Mouse (Mus musculus): ENCODE results near the gene Ube2v1. TPM values are rescaled to one million over a fixed set of nuclear protein-coding genes. Genes with fewer than 3 reads are reported as not detected.

The Ube2v1 gene
- polyA plus RNA-seq, 1 experiment from 2014 or later = 289 TPM

- Histone ChIP-seq H3K4me1 (peaks cover 3% of the 10 kb centered on the region; the same call in 1 of the 2 replicates), H3K4me3 (no peak overlapping the region), H3K27me3 (no peaks in the 10 kb centered on the region), H3K9me3 (no peaks in the 10 kb centered on the region), H3K27ac (no peak overlapping the region), H3K9ac (no peak overlapping the region), H3K36me3 (peaks cover 77% of the 10 kb centered on the region), H3K4me2 (no peak overlapping the region)
- ATAC-seq (ENCODE audit: insufficient number of reproducible peaks, low FRiP score, low TSS enrichment, low read depth) = no peak
- 88% methylated on average over 14 of the region's 14 CpGs for WGBS
Observed at GRCm38 (mm10) chr2:167612122-167612521, 19.8 kb downstream of the Ube2v1 start.

GRCm38 (mm10) chr2:167611287-167611686 lies 20.6 kb downstream of the Ube2v1 start:
- ATAC-seq (ENCODE audit: insufficient number of reproducible peaks, low FRiP score, low TSS enrichment, low read depth) = no peak
- peaks cover 6% of the 10 kb centered on the region; the same call in 1 of the 2 replicates for H3K4me1 ChIP-seq
- H3K4me2 ChIP-seq = no peak overlapping the region
- H3K27me3 ChIP-seq = no peaks in the 10 kb centered on the region
- 90% methylated on average over 10 of the region's 10 CpGs for WGBS
- no peak overlapping the region for H3K27ac ChIP-seq
- no peak overlapping the region for H3K4me3 ChIP-seq
- H3K36me3 ChIP-seq = peaks cover 76% of the 10 kb centered on the region
- no peak overlapping the region for H3K9ac ChIP-seq
- H3K9me3 ChIP-seq = no peaks in the 10 kb centered on the region

DNA sequence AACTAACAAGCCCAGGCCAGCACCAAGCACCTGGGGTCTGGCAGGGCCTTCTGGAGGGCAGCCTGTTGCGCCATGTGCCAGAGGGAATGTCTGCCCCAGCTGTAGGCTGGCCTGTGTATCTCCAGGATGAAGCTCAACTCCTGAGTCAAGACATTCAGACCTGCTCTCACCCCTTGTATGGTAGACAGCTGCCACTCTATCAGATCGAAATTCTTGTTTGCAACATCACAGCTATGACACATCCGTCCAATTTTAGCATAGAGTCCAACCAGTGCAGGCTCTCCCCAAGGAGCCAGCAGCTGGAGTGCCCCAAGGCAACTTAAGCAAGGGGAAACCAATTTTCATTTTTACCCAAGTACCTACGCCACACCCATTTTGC lies 25.2 kb downstream of the Ube2v1 start:
- H3K27ac ChIP-seq = peak overlapping the region; percentile 34; the same call in 1 of the 2 replicates
- no peak for ATAC-seq (ENCODE audit: insufficient number of reproducible peaks, low FRiP score, low TSS enrichment, low read depth)
- 68% methylated on average over 4 of the region's 4 CpGs for WGBS

GRCm38 (mm10) chr2:167605817-167606744 lies 25.8 kb downstream of the Ube2v1 start:
- ATAC-seq (ENCODE audit: insufficient number of reproducible peaks, low FRiP score, low TSS enrichment, low read depth) = no peak

More for the DNA sequence above, 25.2 kb downstream of the Ube2v1 start:
- H3K4me2 ChIP-seq = no peak overlapping the region
- H3K9ac ChIP-seq = no peak overlapping the region
- no peak overlapping the region for H3K4me3 ChIP-seq
- H3K27me3 ChIP-seq = 0 out of 2 replicates have a peak, but pooled peaks cover 3% of the 10 kb centered on the region
- H3K4me1 ChIP-seq = peaks cover 25% of the 10 kb centered on the region
- H3K36me3 ChIP-seq = peaks cover 40% of the 10 kb centered on the region
- no peaks in the 10 kb centered on the region for H3K9me3 ChIP-seq

GRCm38 (mm10) chr2:167605178-167605794 lies 26.6 kb downstream of the Ube2v1 start:
- 32% methylated on average over 11 of the region's 11 CpGs for WGBS
- 0 out of 2 replicates have a peak, but pooled peaks cover 3% of the 10 kb centered on the region for H3K27me3 ChIP-seq
- no peak overlapping the region for H3K4me2 ChIP-seq
- H3K27ac ChIP-seq = no peak overlapping the region
- H3K4me1 ChIP-seq = peaks cover 31% of the 10 kb centered on the region
- peak; percentile 46; the same call in 1 of the 2 replicates for ATAC-seq (ENCODE audit: insufficient number of reproducible peaks, low FRiP score, low TSS enrichment, low read depth)
- no peak overlapping the region for H3K9ac ChIP-seq
- no peaks in the 10 kb centered on the region for H3K9me3 ChIP-seq
- peaks cover 28% of the 10 kb centered on the region for H3K36me3 ChIP-seq
- H3K4me3 ChIP-seq = no peak overlapping the region

More at GRCm38 (mm10) chr2:167605817-167606744, 25.8 kb downstream of the Ube2v1 start:
- H3K4me2 ChIP-seq = no peak overlapping the region
- H3K27ac ChIP-seq = peak overlapping the region; percentile 34
- no peak overlapping the region for H3K4me3 ChIP-seq
- H3K9ac ChIP-seq = no peak overlapping the region
- 72% methylated on average over 17 of the region's 17 CpGs for WGBS
- H3K27me3 ChIP-seq = 0 out of 2 replicates have a peak, but pooled peaks cover 3% of the 10 kb centered on the region
- peaks cover 25% of the 10 kb centered on the region for H3K4me1 ChIP-seq
- peaks cover 35% of the 10 kb centered on the region for H3K36me3 ChIP-seq
- H3K9me3 ChIP-seq = no peaks in the 10 kb centered on the region

DNA sequence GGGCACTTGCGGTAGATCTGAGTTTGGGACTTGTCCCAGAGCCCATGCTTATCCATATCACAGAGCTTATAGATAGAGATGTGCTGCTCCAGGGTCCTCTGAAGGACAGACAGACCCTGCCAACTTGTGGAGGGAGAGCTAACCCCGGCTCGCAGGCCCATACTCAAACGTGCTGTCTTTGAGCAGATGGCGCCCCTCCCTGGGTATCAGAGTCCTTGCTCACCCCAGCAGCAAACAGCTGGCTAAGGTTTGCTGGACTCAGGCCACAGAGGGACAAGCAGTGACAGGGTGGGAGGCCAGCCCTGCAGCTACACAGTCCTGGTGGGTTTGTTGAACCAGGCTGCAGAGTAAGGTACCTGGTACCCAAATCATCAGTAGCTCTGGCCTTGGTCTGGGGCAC lies 28.9 kb downstream of the Ube2v1 start:
- H3K27me3 ChIP-seq = 0 out of 2 replicates have a peak, but pooled peaks cover 3% of the 10 kb centered on the region
- peaks cover 55% of the 10 kb centered on the region for H3K4me1 ChIP-seq
- H3K36me3 ChIP-seq = peaks cover 16% of the 10 kb centered on the region
- H3K27ac ChIP-seq = no peak overlapping the region
- no peak overlapping the region for H3K4me3 ChIP-seq
- 34% methylated on average over 5 of the region's 5 CpGs for WGBS
- ATAC-seq (ENCODE audit: insufficient number of reproducible peaks, low FRiP score, low TSS enrichment, low read depth) = no peak
- no peaks in the 10 kb centered on the region for H3K9me3 ChIP-seq
- no peak overlapping the region for H3K4me2 ChIP-seq
- no peak overlapping the region for H3K9ac ChIP-seq

DNA sequence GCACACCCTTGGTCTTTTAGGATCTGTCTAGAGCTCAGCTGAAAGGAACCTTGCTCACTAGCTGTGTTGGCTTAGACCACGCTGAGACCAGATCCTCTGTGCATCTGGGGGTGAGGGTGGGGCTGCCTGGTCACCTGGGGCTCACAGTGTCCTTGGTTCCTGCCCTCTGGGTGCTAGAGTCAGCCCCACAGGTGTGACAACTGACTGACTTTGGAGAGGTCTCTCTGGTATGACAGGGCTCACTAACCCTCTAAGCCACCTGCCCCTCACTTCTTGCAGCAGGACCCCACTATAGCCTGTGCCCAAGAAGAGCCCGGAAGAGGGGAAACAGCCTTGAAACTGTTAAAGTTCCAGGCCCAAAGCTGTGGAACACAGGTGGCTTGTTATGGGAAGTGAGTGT lies 29.5 kb downstream of the Ube2v1 start:
- H3K4me1 ChIP-seq = peaks cover 60% of the 10 kb centered on the region
- H3K27ac ChIP-seq = no peak overlapping the region
- ATAC-seq (ENCODE audit: insufficient number of reproducible peaks, low FRiP score, low TSS enrichment, low read depth) = no peak
- no peak overlapping the region for H3K4me3 ChIP-seq
- H3K36me3 ChIP-seq = peaks cover 13% of the 10 kb centered on the region
- WGBS = 67% methylated on average over 2 of the region's 2 CpGs
- no peak overlapping the region for H3K4me2 ChIP-seq
- H3K9ac ChIP-seq = no peak overlapping the region
- H3K27me3 ChIP-seq = 0 out of 2 replicates have a peak, but pooled peaks cover 3% of the 10 kb centered on the region
- no peaks in the 10 kb centered on the region for H3K9me3 ChIP-seq

DNA sequence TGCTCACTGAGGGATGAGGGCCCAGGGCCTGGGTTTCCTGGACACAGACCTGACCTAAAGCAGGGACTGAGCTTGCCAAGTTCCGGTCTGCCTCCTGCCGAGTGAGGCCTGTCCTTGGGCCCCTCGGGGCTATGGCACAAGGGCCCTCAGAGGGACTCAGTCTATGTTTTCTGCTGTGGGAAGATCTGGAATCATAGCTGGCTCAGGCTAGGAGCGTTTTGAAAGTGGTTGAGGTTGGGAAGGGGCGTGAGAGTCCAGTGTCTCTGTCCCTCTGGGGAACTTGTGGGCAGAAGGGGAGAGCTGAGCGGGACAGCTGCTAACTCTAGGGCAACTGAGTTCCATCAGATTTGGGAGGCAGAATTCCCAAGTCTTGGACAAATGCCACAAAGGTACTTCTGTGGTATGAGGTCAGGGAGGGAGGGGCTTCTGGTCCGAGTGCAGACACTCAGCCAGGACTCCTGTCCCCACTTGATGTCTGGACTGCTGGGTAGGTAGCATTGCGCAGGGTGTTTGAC lies 31.4 kb downstream of the Ube2v1 start:
- Histone ChIP-seq H3K9me3 (no peaks in the 10 kb centered on the region), H3K4me3 (no peak overlapping the region), H3K9ac (no peak overlapping the region), H3K4me2 (no peak overlapping the region), H3K36me3 (no peaks in the 10 kb centered on the region), H3K27me3 (0 out of 2 replicates have a peak, but pooled peaks cover 3% of the 10 kb centered on the region), H3K4me1 (peaks cover 72% of the 10 kb centered on the region), H3K27ac (no peak overlapping the region; the same call in 1 of the 2 replicates)
- WGBS = 65% methylated on average over 8 of the region's 8 CpGs
- no peak for ATAC-seq (ENCODE audit: insufficient number of reproducible peaks, low FRiP score, low TSS enrichment, low read depth)

- Histone ChIP-seq H3K4me2 (no peak overlapping the region), H3K9me3 (no peaks in the 10 kb centered on the region), H3K9ac (no peak overlapping the region), H3K27ac (no peak overlapping the region), H3K36me3 (no peaks in the 10 kb centered on the region), H3K27me3 (0 out of 2 replicates have a peak, but pooled peaks cover 3% of the 10 kb centered on the region), H3K4me1 (peaks cover 73% of the 10 kb centered on the region), H3K4me3 (no peak overlapping the region)
- ATAC-seq (ENCODE audit: insufficient number of reproducible peaks, low FRiP score, low TSS enrichment, low read depth) = no peak
- 70% methylated on average over 6 of the region's 6 CpGs for WGBS
Observed at GRCm38 (mm10) chr2:167599917-167600316, 32.0 kb downstream of the Ube2v1 start.

- Histone ChIP-seq H3K4me2 (no peak overlapping the region), H3K9ac (no peak overlapping the region), H3K4me1 (peaks cover 76% of the 10 kb centered on the region), H3K9me3 (no peaks in the 10 kb centered on the region), H3K4me3 (no peak overlapping the region), H3K27ac (no peak overlapping the region), H3K36me3 (no peaks in the 10 kb centered on the region), H3K27me3 (no peaks in the 10 kb centered on the region)
- WGBS = 58% methylated on average over 5 of the region's 5 CpGs
- no peak for ATAC-seq (ENCODE audit: insufficient number of reproducible peaks, low FRiP score, low TSS enrichment, low read depth)
Observed at GRCm38 (mm10) chr2:167599195-167599594, 32.7 kb downstream of the Ube2v1 start.

DNA sequence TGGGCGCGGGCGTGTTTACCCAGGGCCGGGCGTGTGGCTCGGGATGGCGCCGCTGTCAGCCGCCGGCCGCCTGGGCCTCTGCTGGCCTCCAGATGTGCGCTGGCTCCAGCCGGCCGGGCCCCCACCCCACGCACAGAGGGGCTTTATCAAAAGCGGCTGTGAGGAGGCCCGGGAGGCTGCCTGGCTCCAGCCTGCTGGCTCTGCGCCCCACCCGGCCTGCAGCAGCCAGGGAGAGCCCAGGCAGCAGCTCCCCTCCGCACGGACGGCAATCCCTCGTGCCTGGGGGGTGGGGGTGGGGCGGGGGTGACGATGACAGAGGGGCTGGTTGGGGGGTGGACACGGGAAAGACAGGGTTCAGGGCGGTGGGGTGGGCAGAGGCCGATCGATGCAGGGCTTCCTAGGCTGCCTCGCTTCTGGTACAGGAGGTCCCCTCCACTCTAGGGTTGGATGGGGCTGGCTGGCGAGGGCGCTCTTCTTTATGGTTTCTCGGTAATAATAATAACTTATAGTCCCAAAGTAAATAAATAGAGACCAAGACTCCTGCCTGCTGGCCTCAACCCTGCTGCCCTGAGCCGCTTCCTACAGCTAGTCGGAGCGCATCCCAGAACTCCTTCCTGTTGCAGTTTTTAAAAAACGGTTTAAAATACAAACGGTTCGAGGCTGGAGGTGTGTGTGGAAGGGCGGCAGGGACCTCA lies 34.3 kb downstream of the Ube2v1 start:
- peaks cover 83% of the 10 kb centered on the region for H3K4me1 ChIP-seq
- 15% methylated on average over 39 of the region's 40 CpGs for WGBS
- H3K4me3 ChIP-seq = peak overlapping the region; percentile 25
- no peaks in the 10 kb centered on the region for H3K36me3 ChIP-seq
- H3K9me3 ChIP-seq = no peaks in the 10 kb centered on the region
- peak overlapping the region; percentile 94 for H3K27ac ChIP-seq
- H3K27me3 ChIP-seq = no peaks in the 10 kb centered on the region
- ATAC-seq (ENCODE audit: insufficient number of reproducible peaks, low FRiP score, low TSS enrichment, low read depth) = peak; percentile 84
- peak overlapping the region; percentile 28; the same call in 1 of the 2 replicates for H3K9ac ChIP-seq
- peak overlapping the region; percentile 45 for H3K4me2 ChIP-seq
